In genomic region chr13:95696654-95697163, GRCm38 (mm10) we compare ENCODE assay signal across 8 mouse cellular contexts. TPM values are rescaled to one million over a fixed set of nuclear protein-coding genes. Genes with fewer than 3 reads are reported as not detected.
DNase-seq lines count a peak whose midpoint lies in the region; ATAC-seq and TF ChIP-seq lines count a peak whose summit lies in the region.
"Had no signal": no experiment of that assay in that cellular context is flagged by ENCODE, and none has a peak within 500 bp of the region (broad histone marks: within the 10 kb centered on the region; RNA-seq: fewer than 3 reads in every experiment).

Gene F2rl2, plus strand, starts transcription at chr13:95696853.

- H3K9me3 ChIP-seq in forebrain, postnatal 0 days (ENCODE audit: low read length) = no peaks in the 10 kb centered on the region

- no peak within 1 kb of the TSS for H3K4me2 ChIP-seq in forebrain, postnatal 0 days (ENCODE audit: low read depth)

- H3K4me1 ChIP-seq in forebrain, postnatal 0 days (ENCODE audit: insufficient read depth) = no peaks in the 10 kb centered on the region

- no peaks in the 10 kb centered on the region for H3K27me3 ChIP-seq in C2C12 (ENCODE audit: control insufficient read depth, insufficient read depth, insufficient read length)
- H3K27me3 ChIP-seq in forebrain, postnatal 0 days (ENCODE audit: insufficient read depth, low read length) = no peaks in the 10 kb centered on the region

- no peaks in the 10 kb centered on the region for H3K36me3 ChIP-seq in C2C12 (ENCODE audit: control insufficient read depth, insufficient read depth)
- H3K36me3 ChIP-seq in forebrain, postnatal 0 days (ENCODE audit: insufficient read depth) = no peaks in the 10 kb centered on the region

- no peak within 1 kb of the TSS for H3K27ac ChIP-seq in forebrain, postnatal 0 days (ENCODE audit: low read depth, low read length)
- H3K27ac ChIP-seq: macrophage had no signal

- H3K4me3 ChIP-seq in C2C12 (ENCODE audit: insufficient read depth, poor library complexity, severe bottlenecking) = no peak within 1 kb of the TSS
- H3K4me3 ChIP-seq in forebrain, postnatal 0 days (ENCODE audit: low read depth, low read length) = no peak within 1 kb of the TSS

- no peaks in the 10 kb centered on the region for H3K79me3 ChIP-seq in C2C12 (ENCODE audit: low read depth)

- TF ChIP-seq CTCF in C2C12 (IDR thresholded peaks at IDR 0.05; ENCODE audit: control insufficient read depth, insufficient read depth, insufficient read length) = no peak
- TF ChIP-seq CTCF in forebrain, postnatal 0 days (IDR thresholded peaks at IDR 0.05; ENCODE audit: low read depth) = no peak

- no peaks in the 10 kb centered on the region for H3K79me2 ChIP-seq in C2C12 (ENCODE audit: control insufficient read depth, insufficient read depth)

- peak; percentile 89 for ATAC-seq in CD4-positive, CD25-positive, alpha-beta regulatory T cell, adult 4 months
- peak; percentile 66 for ATAC-seq in forebrain, postnatal 0 days

- 37% methylated on average over 4 of the region's 4 CpGs for WGBS in forebrain, postnatal 0 days

- DNase-seq in forebrain, postnatal 0 days = peak; percentile 31
- DNase-seq in lung, postnatal 25 days (ENCODE audit: low spot score) = peak; percentile 34
- DNase-seq in kidney, postnatal 36 days = no peak
- no peak for DNase-seq in kidney, postnatal 4 days
- no peak for DNase-seq in urinary bladder, postnatal 4 days (ENCODE audit: low spot score in 2 of 2)

- no peak within 1 kb of the TSS for H3K9ac ChIP-seq in forebrain, postnatal 0 days

- no peak within 1 kb of the TSS for H3ac ChIP-seq in C2C12 (ENCODE audit: control insufficient read depth, insufficient read length, low read depth)

TF ChIP-seq in C2C12, 6 proteins besides CTCF, POLR2A, EP300 and RAD21:
- peak; percentile 73 for TF ChIP-seq MYOD1 (IDR thresholded peaks at IDR 0.05; ENCODE audit: control insufficient read depth, insufficient read length, low read depth)
- no peak for TF ChIP-seq FOSL1 (IDR thresholded peaks at IDR 0.05; ENCODE audit: insufficient read depth, low read length, poor library complexity, severe bottlenecking)
- TF ChIP-seq MAX (IDR thresholded peaks at IDR 0.05) = no peak

RNA-seq across cellular contexts. Expression of gene F2rl2, which starts in this region (rescaled TPM):
- 0.50 TPM for polyA plus RNA-seq in C2C12 (2012; fragmentation: generic; extraction: Trizol)
- 1 to 10 TPM; 3.9 to 4.3 TPM for polyA plus RNA-seq in CD4-positive, CD25-positive, alpha-beta regulatory T cell, adult 4 months (2017; shearing (Covaris generic))
- total RNA-seq in forebrain, postnatal 0 days (2014; rRNA removed) = 0.10 and 1.1 TPM in 2 replicates
- polyA plus RNA-seq in forebrain, postnatal 0 days (2015; fragmentation: Nextera tagmentation; extraction: Ambion mirVana) = 0.38 and 0.39 TPM in 2 replicates

Comparison
In these comparisons a context has a peak if more than half of its experiments do, and no peak if none do; other contexts are left out.
1. DNase-seq: peak in forebrain, postnatal 0 days (single experiment) and lung, postnatal 25 days (single experiment); none in kidney, postnatal 36 days (0 of 2), kidney, postnatal 4 days (0 of 2) and urinary bladder, postnatal 4 days (0 of 2).